Mouse (Mus musculus) T-cell, adult 2 months (primary cell): ENCODE data around the gene Dyrk1b.
"Not testable (repeated sequence)": the region's sequence is repeated elsewhere in the genome, so short reads cannot be mapped to it uniquely, and the experiment has no call there.

Experiments used
- DNase-seq: peaks from one replicate; pipeline ENCODE4 v3.0.0; 2022; ENCODE audit warnings: low spot score

Gene Dyrk1b

GRCm38 (mm10) chr7:28179228-28179627, at the start of gene Dyrk1b:
Dyrk1b (plus strand) TSS chr7:28179469.
- peak; percentile 99 for DNase-seq

GRCm38 (mm10) chr7:28137613-28138012, 41.7 kb upstream of the Dyrk1b start:
- DNase-seq, result no peak

- peak; percentile 65 for DNase-seq
Measured at GRCm38 (mm10) chr7:28148263-28148662, 31.0 kb upstream of the Dyrk1b start.

GRCm38 (mm10) chr7:28149841-28150240, 29.4 kb upstream of the Dyrk1b start:
- DNase-seq, result no peak

GRCm38 (mm10) chr7:28151584-28152221, 27.6 kb upstream of the Dyrk1b start:
- DNase-seq, result peak; percentile 52

- not testable (repeated sequence) for DNase-seq
Measured at GRCm38 (mm10) chr7:28153595-28153994, 25.7 kb upstream of the Dyrk1b start.

GRCm38 (mm10) chr7:28159292-28159691, 20.0 kb upstream of the Dyrk1b start:
- no peak for DNase-seq

- DNase-seq, result no peak
Measured at GRCm38 (mm10) chr7:28159893-28160292, 19.4 kb upstream of the Dyrk1b start.

- DNase-seq, result no peak
Measured at GRCm38 (mm10) chr7:28161163-28161749, 18.0 kb upstream of the Dyrk1b start.

- DNase-seq, result peak; percentile 12
Measured at GRCm38 (mm10) chr7:28165406-28165805, 13.9 kb upstream of the Dyrk1b start.

- DNase-seq, result peak; percentile 70
Measured at GRCm38 (mm10) chr7:28168320-28169115, 10.8 kb upstream of the Dyrk1b start.

- peak; percentile 92 for DNase-seq
Measured at GRCm38 (mm10) chr7:28169489-28170422, 9.5 kb upstream of the Dyrk1b start, which contains the start of gene Fbl. Fbl (plus strand) TSS chr7:28169710.

GRCm38 (mm10) chr7:28175358-28175757, 3.9 kb upstream of the Dyrk1b start:
- DNase-seq, result no peak

GRCm38 (mm10) chr7:28179741-28180377, 590 bp downstream of the Dyrk1b start:
- peak; percentile 90 for DNase-seq

GRCm38 (mm10) chr7:28180890-28181289, 1.6 kb downstream of the Dyrk1b start:
- DNase-seq, result no peak

- DNase-seq, result no peak
Measured at GRCm38 (mm10) chr7:28181376-28181775, 2.1 kb downstream of the Dyrk1b start.

GRCm38 (mm10) chr7:28182320-28182719, 3.1 kb downstream of the Dyrk1b start:
- no peak for DNase-seq

- no peak for DNase-seq
Measured at GRCm38 (mm10) chr7:28185884-28186283, 6.6 kb downstream of the Dyrk1b start.

GRCm38 (mm10) chr7:28186631-28187030, 7.4 kb downstream of the Dyrk1b start:
- no peak for DNase-seq

GRCm38 (mm10) chr7:28191489-28191888, 12.2 kb downstream of the Dyrk1b start:
- no peak for DNase-seq

GRCm38 (mm10) chr7:28191903-28192302, 12.6 kb downstream of the Dyrk1b start:
- no peak for DNase-seq
